Mouse (Mus musculus) hindbrain, embryonic 14.5 days (tissue): ENCODE measurements around the gene Tmem54. TPM values are rescaled to one million over a fixed set of nuclear protein-coding genes. Genes with fewer than 3 reads are reported as not detected.

ENCODE experiments used
- ATAC-seq: fragments of 200-750 bp; cut with Nextera tagmentation; 2 replicates; pipeline ENCODE4 v1.8.0; 2017; ENCODE audit warnings: moderate number of reproducible peaks, mild to moderate bottlenecking, moderate TSS enrichment, moderate library complexity; ENCODE audit not compliant: low FRiP score
- DNase-seq: peaks from one replicate; pipeline ENCODE4 v3.0.0-alpha.2; 2015; ENCODE audit warnings: low spot score
- H3K27ac ChIP-seq: fragments of 300-500 bp; sonication (generic); 2 replicates; pipeline ENCODE4 v1.5.1; 2014; ENCODE audit warnings: mild to moderate bottlenecking, moderate library complexity
- H3K27me3 ChIP-seq: fragments of 300-500 bp; sonication (generic); 2 replicates; pipeline ENCODE4 v1.6.1; 2014; ENCODE audit warnings: mild to moderate bottlenecking, low read length, mixed read lengths; ENCODE audit not compliant: control insufficient read depth, insufficient read depth
- H3K36me3 ChIP-seq: fragments of 300-500 bp; sonication (generic); replicated peaks from 2 replicates; pipeline ENCODE4 v1.6.1; 2014; ENCODE audit not compliant: control insufficient read depth, insufficient read depth
- H3K4me1 ChIP-seq: fragments of 300-500 bp; sonication (generic); replicated peaks from 2 replicates; pipeline ENCODE4 v1.6.1; 2014; ENCODE audit warnings: antibody characterized with exemption, low read length, mixed read lengths; ENCODE audit not compliant: control insufficient read depth, insufficient read depth
- H3K4me2 ChIP-seq: fragments of 300-500 bp; sonication (generic); replicated peaks from 2 replicates; pipeline ENCODE4 v1.6.1; 2014; ENCODE audit warnings: mild to moderate bottlenecking, moderate library complexity
- H3K4me3 ChIP-seq: fragments of 300-500 bp; sonication (generic); replicated peaks from 2 replicates; pipeline ENCODE4 v1.5.1; 2014; ENCODE audit warnings: mild to moderate bottlenecking, low read length
- H3K9ac ChIP-seq: fragments of 300-500 bp; sonication (generic); 2 replicates; pipeline ENCODE4 v1.6.1; 2014
- H3K9me3 ChIP-seq: fragments of 300-500 bp; sonication (generic); 2 replicates; pipeline ENCODE4 v1.6.1; 2016; ENCODE audit warnings: low read length; ENCODE audit not compliant: control insufficient read depth
- WGBS: fragments of 180-500 bp; shearing (Covaris S2); extraction: QIAGEN DNeasy Blood & Tissue Kit; methylation state at CpG from one replicate; pipeline ENCODE4 v1.1.7; 2014; 5-methylcytosine and 5-hydroxymethylcytosine counted together
- polyA plus RNA-seq: library from polyadenylated mRNA; unstranded; fragments of >200 nt; fragmentation: Nextera tagmentation; extraction: Ambion mirVana; gene quantifications from 2 replicates; pipeline ENCODE4 v1.2.1, GENCODE M21; 2014

The Tmem54 gene
- polyA plus RNA-seq, result 0.33 TPM in 1 of 2 replicates, not detected in the other

GRCm38 (mm10) chr4:129105356-129105755 is at the start of gene Tmem54:
TSS of gene Tmem54 (plus strand) at chr4:129105548.
- no peak for DNase-seq
- no peak within 1 kb of the TSS for H3K27ac ChIP-seq
- H3K27me3 ChIP-seq, result peaks cover 32% of the 10 kb centered on the region
- H3K9ac ChIP-seq, result no peak within 1 kb of the TSS
- no peaks in the 10 kb centered on the region for H3K4me1 ChIP-seq
- ATAC-seq, result no peak
- peak within 1 kb of the TSS; percentile 15 for H3K4me3 ChIP-seq
- H3K4me2 ChIP-seq, result peak within 1 kb of the TSS; percentile 41
- WGBS, result 2% methylated on average over 38 of the region's 40 CpGs
- H3K36me3 ChIP-seq, result no peaks in the 10 kb centered on the region
- no peaks in the 10 kb centered on the region for H3K9me3 ChIP-seq

- no peak overlapping the region for H3K4me3 ChIP-seq
- WGBS, result 86% methylated on average over 5 of the region's 5 CpGs
- H3K4me2 ChIP-seq, result no peak overlapping the region
- no peaks in the 10 kb centered on the region for H3K9me3 ChIP-seq
- ATAC-seq, result no peak
- DNase-seq, result no peak
- peaks cover 4% of the 10 kb centered on the region; the same call in 1 of the 2 replicates for H3K27me3 ChIP-seq
- H3K27ac ChIP-seq, result no peak overlapping the region
- H3K4me1 ChIP-seq, result peaks cover 14% of the 10 kb centered on the region
- H3K36me3 ChIP-seq, result no peaks in the 10 kb centered on the region
- H3K9ac ChIP-seq, result no peak overlapping the region
Measured at GRCm38 (mm10) chr4:129055562-129055961, 49.8 kb upstream of the Tmem54 start.

DNA sequence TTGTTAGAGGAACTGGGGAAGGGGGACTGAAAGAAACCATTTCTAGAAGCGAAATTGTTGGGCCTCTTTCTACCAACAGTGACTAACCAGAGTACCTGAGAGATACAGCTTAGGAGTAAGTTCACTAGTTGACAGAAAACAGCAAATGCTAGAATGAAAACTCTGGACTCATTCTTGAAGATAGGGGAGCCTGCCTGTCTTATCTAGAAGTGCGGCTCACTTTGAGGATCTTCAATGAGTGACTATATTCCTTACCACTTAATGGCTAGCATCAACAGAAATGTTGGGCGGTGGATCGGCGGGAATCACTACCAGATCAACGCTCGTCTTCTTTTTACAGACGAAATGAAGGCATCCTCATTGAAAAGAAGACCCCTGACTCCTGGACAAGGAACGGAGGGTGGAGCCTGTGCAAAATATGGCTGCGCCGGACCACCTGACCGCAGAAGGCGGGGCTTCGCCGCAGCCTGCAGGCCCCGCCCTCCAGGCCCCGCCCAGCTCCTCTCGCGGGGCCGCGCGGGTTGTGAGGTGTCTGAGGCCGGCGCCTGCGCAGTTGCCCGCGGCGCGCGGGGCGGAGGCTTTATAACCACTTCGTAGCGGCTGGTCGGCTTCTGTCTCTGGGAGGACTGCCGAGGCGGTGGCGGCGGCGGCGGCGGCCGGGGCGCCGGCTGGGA is 47.7 kb upstream of the Tmem54 start:
- Histone ChIP-seq H3K9me3 (no peaks in the 10 kb centered on the region), H3K4me2 (peak overlapping the region; percentile 84), H3K4me3 (peak overlapping the region; percentile 92), H3K27ac (peak overlapping the region; percentile 96), H3K36me3 (no peaks in the 10 kb centered on the region), H3K4me1 (peaks cover 25% of the 10 kb centered on the region), H3K9ac (peak overlapping the region; percentile 94), H3K27me3 (no peaks in the 10 kb centered on the region)
- DNase-seq (peak; percentile 99), ATAC-seq (peak; percentile 95)
- 4% methylated on average over 37 of the region's 44 CpGs for WGBS

DNA sequence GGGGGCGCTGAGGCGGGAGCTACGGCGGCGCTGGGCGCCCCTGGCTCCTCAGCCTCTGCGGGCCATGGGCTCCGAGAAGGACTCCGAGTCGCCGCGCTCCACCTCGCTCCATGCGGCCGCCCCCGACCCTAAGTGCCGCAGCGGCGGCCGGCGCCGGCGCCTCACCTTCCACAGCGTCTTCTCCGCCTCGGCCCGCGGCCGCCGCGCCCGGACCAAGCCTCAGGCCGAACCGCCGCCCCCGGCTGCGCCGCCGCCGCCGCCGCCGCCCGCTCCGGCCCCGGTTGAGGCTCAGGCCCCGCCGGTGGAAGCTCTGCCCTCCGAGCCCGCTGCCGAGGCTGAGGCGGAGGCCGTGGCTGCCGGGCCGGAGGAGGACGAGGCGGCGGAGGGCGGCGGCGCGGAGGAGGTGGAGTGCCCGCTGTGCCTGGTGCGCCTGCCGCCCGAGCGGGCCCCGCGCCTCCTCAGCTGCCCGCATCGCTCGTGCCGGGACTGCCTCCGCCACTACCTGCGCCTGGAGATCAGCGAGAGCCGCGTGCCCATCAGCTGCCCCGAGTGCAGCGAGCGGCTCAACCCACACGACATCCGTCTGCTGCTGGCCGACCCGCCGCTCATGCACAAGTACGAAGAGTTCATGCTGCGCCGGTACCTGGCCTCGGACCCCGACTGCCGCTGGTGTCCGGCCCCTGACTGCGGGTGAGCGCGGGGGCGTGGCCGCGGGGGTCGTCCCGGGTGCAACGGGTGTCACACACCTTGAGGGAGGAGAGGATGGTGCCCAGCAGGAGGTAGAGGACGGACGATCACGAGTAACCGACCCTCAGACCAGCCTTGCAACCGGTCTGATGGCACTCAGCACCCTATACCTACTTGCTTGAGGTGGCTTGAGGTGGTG is 46.9 kb upstream of the Tmem54 start, which contains the start of gene Rnf19b:
Rnf19b (plus strand) TSS at position 65 of the 886 bp plus-strand sequence.
- H3K9ac ChIP-seq, result peak within 1 kb of the TSS; percentile 94
- under 1% methylated on average over 71 of the region's 107 CpGs for WGBS
- DNase-seq (peak; percentile 42), ATAC-seq (peak; percentile 56)
- no peaks in the 10 kb centered on the region for H3K9me3 ChIP-seq
- H3K36me3 ChIP-seq, result no peaks in the 10 kb centered on the region
- peak within 1 kb of the TSS; percentile 92 for H3K4me3 ChIP-seq
- no peaks in the 10 kb centered on the region for H3K27me3 ChIP-seq
- H3K27ac ChIP-seq, result peak within 1 kb of the TSS; percentile 96
- peak within 1 kb of the TSS; percentile 84 for H3K4me2 ChIP-seq
- peaks cover 25% of the 10 kb centered on the region for H3K4me1 ChIP-seq

DNA sequence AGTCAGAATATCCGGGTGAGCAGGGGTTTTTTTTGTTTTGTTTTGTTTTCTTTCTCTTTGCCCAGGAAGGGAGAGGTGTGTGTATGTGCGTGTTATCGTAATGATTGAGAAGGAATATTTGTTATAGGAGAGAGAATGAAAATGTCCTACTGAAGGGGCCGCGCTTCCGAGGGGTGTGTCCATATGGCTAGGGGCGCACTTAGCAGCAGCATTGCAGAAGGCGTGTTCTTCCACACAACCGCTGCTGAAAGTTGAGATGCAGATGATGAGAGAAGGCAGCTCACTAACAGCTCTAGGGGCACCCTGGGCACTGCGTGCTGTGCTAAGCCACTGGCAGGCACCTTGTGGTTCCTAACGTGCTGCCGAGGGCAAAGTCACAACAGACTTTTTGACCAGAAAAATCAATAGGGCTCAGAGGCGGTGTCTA is 46.2 kb upstream of the Tmem54 start:
- Histone ChIP-seq H3K4me2 (peak overlapping the region; percentile 84), H3K9me3 (no peaks in the 10 kb centered on the region), H3K9ac (peak overlapping the region; percentile 94), H3K4me1 (peaks cover 25% of the 10 kb centered on the region), H3K27ac (peak overlapping the region; percentile 96), H3K36me3 (no peaks in the 10 kb centered on the region), H3K27me3 (no peaks in the 10 kb centered on the region), H3K4me3 (peak overlapping the region; percentile 92)
- WGBS, result 2% methylated on average over 13 of the region's 13 CpGs
- ATAC-seq (no peak), DNase-seq (peak; percentile 50)

- 63% methylated on average over 4 of the region's 4 CpGs for WGBS
- DNase-seq (no peak), ATAC-seq (no peak)
Measured at GRCm38 (mm10) chr4:129059922-129060321, 45.4 kb upstream of the Tmem54 start.

GRCm38 (mm10) chr4:129061486-129061885 is 43.9 kb upstream of the Tmem54 start:
- no peaks in the 10 kb centered on the region for H3K36me3 ChIP-seq
- H3K4me2 ChIP-seq, result no peak overlapping the region
- H3K4me1 ChIP-seq, result peaks cover 25% of the 10 kb centered on the region
- no peaks in the 10 kb centered on the region for H3K9me3 ChIP-seq
- DNase-seq, result no peak
- no peak overlapping the region for H3K27ac ChIP-seq
- no peak overlapping the region for H3K4me3 ChIP-seq
- no peak for ATAC-seq
- 100% methylated on average over 1 of the region's 1 CpGs for WGBS
- H3K9ac ChIP-seq, result no peak overlapping the region
- H3K27me3 ChIP-seq, result no peaks in the 10 kb centered on the region

More at GRCm38 (mm10) chr4:129059922-129060321, 45.4 kb upstream of the Tmem54 start:
- Histone ChIP-seq H3K27me3 (no peaks in the 10 kb centered on the region), H3K36me3 (no peaks in the 10 kb centered on the region), H3K4me2 (peak overlapping the region; percentile 84), H3K4me1 (peaks cover 25% of the 10 kb centered on the region), H3K27ac (no peak overlapping the region), H3K9ac (peak overlapping the region; percentile 94), H3K4me3 (peak overlapping the region; percentile 92), H3K9me3 (no peaks in the 10 kb centered on the region)

- Histone ChIP-seq H3K9me3 (no peaks in the 10 kb centered on the region), H3K4me1 (peaks cover 25% of the 10 kb centered on the region), H3K4me3 (no peak overlapping the region), H3K4me2 (no peak overlapping the region), H3K27me3 (no peaks in the 10 kb centered on the region), H3K36me3 (no peaks in the 10 kb centered on the region), H3K27ac (no peak overlapping the region), H3K9ac (no peak overlapping the region)
- ATAC-seq (no peak), DNase-seq (no peak)
- WGBS, result 86% methylated on average over 3 of the region's 3 CpGs
Measured at GRCm38 (mm10) chr4:129062281-129063075, 42.9 kb upstream of the Tmem54 start.
